Mouse (Mus musculus) granulocyte monocyte progenitor cell, adult 5-6 weeks (primary cell): ENCODE measurements around the gene Tmem268. TPM values are rescaled to one million over a fixed set of nuclear protein-coding genes. Genes with fewer than 3 reads are reported as not detected.

Source experiments
- ATAC-seq: replicated peaks from 2 replicates; pipeline ENCODE4 v1.8.0; 2016; ENCODE audit warnings: mild to moderate bottlenecking, moderate TSS enrichment, inconsistent platforms; ENCODE audit not compliant: poor library complexity, severe bottlenecking
- total RNA-seq, 2 experiments: library from RNA; stranded (forward) in 1 of 2; stranded (reverse) in 1 of 2; fragments of 200-712, 200-1000 nt in 1 of 2; fragments of >200 nt in 1 of 2; fragmentation: Nextera tagmentation in 1 of 2; gene quantifications; 2 replicates each; pipeline ENCODE4 v1.2.3; 2014 to 2017

Tmem268 gene
- total RNA-seq (2014; fragmentation: Nextera tagmentation) (6.5 and 6.6 TPM in 2 replicates), total RNA-seq (2017) (14.6 and 16.7 TPM in 2 replicates)

DNA sequence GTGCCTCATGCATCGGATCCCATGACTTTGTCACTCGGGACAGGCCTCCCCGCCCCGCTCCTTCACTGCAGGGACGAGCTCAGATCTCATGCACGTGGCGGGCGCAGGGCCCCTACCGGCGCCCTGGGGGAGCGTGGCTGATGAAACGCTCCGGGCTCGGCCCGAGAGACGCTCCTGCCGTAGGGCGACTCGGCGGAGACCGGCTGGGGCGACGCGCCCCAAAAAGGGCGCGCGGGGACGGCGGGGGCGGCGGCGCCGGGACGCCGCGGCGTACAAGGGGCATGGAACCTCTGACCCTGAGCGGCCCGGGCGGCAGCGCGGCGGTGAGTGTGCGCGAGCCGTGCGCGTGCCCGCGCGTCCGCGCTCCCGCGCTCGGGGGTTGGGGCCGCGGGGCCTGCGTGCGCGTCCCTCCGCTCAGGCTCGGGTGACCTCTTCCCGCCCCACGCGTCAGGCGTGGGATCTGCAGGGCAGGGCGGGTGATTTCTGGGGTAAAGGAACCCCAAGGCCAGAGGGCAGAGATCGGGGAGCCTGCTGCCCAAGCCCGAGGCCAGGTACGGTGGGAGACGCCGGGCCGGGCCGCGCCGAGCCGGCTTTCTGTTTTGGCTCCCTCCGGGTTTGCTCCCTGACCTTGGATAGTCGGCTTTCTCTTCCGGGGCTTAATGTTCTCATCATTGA is at the start of gene Tmem268:
Tmem268 (plus strand) TSS at position 375 of the 675 bp plus-strand sequence.
- peak; percentile 11 for ATAC-seq

DNA sequence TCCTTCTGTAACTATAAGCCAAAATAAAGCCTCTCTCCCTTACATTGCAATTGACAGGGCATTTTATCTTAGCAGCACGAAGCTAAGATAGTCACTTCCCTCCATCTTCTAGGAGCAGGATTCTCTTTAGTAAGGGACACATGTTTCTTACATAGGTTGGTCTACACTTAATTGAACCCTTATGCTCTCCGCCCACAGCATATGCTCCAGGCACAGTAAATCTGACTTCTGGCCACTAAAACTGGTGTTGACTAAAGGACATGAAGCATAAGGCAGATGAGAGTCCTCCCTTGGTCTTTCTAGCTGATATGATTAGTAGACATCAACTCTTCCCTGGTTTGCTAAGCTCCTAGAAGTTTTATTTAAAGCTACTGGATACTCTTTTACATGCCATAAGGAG is 45.7 kb upstream of the Tmem268 start:
- ATAC-seq: no peak

DNA sequence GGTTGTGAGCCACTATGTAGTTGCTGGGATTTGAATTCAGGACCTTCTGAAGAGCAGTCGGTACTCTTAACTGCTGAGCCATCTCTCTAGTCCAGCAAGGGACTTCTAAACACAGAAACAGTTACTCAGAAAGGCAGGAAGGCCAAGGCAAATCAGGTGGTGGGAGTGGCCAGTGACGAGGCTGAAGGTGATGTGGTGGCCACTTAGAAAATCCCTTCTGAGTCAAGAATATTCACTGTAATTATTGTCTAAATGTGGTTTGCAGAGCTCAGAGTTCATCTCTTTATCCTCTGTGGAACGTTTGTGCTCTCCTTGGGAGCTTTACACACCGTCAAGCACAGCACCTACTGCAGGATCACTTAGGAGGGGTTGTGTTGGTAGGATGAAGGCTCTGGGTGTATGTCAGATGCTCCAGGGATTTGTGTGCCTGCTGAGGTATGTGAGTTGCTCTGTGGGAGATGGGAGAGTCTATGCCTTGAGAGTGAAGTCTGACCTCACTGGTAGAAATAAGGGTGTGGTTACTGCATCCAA is 44.1 kb upstream of the Tmem268 start:
- ATAC-seq: no peak

- ATAC-seq: peak; percentile 34
Measured at GRCm38 (mm10) chr4:63515021-63515420, 43.6 kb upstream of the Tmem268 start.

- no peak for ATAC-seq
Measured at GRCm38 (mm10) chr4:63521813-63522419, 36.7 kb upstream of the Tmem268 start.

- ATAC-seq: no peak
Measured at GRCm38 (mm10) chr4:63525514-63525913, 33.1 kb upstream of the Tmem268 start.

DNA sequence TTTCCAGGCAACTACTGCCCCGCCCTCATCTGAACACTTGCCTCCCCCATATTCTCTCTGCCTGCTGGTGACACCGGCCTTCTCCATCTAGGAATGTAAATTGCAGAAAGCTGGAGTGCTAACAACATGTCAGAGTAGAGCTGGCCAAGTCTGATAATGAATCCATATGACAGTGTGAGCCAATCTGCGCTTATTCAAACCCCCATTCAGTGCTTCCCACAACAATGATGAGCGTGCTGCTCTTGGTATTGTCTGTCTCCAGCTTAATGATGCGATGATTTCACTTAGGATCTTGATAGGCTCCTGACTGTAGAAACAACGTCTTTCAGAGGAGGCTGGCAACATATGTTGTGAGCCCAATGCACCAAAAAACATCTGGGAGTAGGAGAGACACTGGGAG is 29.6 kb upstream of the Tmem268 start:
- no peak for ATAC-seq

DNA sequence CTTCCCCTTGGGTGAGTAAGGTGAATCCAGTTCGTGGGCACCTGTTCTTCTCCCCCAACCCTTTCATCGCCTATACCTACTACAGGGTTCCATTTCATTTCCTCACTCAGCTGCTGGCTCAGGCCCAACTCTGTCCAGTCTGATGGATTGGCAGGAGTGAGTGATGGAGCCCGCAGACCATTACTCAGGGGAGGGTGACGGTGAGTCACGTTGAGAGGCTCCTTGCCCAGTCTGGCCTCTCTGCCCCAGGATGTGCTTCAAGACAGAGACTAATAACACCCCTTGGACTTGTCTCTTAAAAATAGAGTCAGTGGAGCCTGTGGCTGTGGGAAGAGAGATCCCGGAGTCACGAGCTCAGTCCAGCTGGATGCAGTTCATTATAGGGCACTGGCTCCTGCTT is 28.2 kb upstream of the Tmem268 start:
- ATAC-seq: no peak

- ATAC-seq: no peak
Measured at GRCm38 (mm10) chr4:63537602-63538001, 21.0 kb upstream of the Tmem268 start.

- ATAC-seq: no peak
Measured at GRCm38 (mm10) chr4:63542209-63542608, 16.4 kb upstream of the Tmem268 start.

DNA sequence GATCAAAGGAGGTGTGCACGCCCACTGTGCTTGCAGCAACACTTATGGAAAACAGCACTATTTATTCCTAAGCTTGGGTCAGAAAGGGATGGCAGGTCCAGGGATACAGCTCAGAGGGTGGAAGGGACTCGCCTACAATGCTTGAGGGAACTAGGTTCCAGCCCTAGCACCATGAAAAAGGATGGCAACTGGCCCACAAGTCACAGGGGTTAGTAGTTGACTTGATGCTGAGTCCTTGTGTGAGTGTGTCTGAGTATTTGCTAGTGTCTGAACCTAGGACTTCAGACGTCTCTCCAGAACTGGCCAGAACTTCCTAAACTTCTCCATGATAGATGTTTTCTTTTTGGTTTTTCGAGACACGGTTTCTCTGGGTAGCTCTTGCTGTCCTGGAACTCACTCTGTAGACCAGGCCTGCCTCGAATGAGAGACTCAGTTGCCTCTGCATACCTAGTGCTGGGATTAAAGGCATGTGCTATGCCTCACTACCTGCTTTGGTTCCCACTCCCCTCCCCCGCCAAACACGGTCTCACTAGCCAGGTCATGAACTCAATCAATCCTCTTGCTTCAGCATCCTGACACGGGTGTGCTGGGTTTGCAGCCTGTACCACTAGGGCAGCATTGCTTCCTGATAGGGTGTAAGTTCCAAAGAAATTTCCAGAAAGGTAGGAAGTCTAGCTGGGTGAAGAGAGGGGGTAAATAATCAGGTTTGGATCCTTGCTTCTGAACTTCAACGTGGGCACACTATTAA is 14.7 kb upstream of the Tmem268 start:
- peak; percentile 30 for ATAC-seq

DNA sequence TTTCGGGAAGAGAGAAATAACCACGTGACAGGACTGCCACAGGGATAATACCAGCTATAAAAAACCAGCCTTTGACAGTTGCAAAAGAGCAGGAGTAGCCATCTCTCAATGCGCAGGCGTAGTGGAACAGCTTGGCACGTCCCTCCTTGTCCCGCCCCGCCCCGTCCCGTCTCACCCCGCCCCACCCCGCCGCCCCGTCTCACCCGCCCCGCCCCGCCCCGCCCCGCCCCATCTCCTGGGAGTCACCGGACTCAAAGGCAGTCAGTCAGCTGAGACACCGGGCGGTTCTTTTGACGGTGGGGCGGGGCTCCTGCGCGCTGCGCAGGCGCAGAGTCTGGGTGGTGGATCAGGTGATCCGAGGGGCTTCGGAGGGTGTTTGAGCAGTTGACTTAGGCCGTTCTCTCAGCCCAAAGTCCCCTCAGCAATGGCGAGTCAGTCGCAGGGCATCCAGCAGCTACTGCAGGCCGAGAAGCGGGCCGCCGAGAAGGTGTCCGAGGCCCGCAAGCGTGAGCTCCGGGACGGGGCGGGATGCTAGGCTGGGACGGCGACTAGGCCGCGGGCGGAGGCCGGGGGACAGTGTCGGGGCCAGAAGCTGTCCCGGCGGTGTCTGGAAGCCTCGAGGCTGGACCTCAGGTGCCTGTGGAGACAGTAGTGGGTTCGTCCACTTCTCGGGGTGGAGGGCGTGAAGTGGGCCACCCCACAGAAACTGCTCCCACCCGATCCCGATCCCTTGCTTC is 13.9 kb upstream of the Tmem268 start, which contains the start of gene Atp6v1g1:
Atp6v1g1 (plus strand) TSS at position 279 of the 737 bp plus-strand sequence.
- ATAC-seq: peak; percentile 89

- peak; percentile 18; the same call in 1 of the 2 replicates for ATAC-seq
Measured at GRCm38 (mm10) chr4:63545231-63545958, 13.2 kb upstream of the Tmem268 start.

GRCm38 (mm10) chr4:63546441-63547055 is 12.0 kb upstream of the Tmem268 start:
- no peak for ATAC-seq

DNA sequence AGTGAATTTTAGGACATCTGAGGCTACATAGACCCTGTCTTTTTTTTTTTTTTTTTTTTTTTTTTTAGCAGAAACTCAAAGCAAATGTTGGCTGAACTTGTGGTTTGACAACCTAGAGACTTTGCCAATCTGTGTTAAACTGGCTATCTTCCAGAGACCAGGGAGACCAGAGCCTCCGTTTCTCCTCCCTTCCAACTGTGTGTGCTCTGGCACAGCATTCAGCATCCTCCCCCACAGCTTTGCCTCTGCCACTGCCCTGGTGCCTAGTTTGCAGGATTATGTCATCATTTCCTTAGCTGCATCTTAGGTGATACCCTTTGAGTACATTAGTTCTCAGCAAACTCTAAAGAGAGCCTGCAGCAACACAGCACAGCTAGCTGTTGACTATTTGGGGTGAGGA is 10.8 kb upstream of the Tmem268 start:
- ATAC-seq: no peak

DNA sequence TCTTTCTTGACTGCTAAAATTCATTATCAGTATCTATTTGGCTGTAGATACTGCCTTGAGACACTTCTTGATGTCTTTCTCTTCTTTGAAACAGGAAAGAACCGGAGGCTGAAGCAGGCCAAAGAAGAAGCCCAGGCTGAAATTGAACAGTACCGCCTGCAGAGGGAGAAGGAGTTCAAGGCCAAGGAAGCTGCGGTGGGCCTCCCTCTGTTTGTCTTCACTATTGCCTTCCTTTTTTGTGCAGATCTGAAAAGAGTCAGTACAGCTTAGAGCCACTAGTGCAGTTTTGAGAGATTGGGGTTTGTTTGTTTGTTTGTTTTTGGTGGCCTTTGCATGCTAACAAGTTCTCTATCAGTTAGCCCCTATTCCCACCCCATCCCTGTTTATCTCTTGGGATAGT is 10.1 kb upstream of the Tmem268 start:
- ATAC-seq: no peak

DNA sequence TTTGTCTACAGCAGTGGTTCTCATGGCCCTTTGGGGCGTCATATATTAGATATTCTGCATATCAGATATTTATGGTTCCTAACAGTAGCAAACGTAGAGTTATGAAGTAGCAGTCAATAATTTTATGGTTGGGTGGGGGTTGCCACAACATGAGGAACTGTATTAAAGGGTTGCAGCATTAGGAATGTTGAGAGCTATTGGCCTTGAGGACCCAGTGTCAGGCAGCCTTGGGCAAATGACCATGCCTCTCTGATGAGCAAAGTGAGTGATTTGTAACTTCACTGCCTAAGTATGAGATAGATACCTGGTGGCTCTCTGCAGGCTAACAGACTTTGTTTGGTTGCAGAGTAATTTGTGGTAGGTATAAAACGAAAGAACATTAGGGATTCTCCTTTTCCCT is 7.7 kb upstream of the Tmem268 start:
- no peak for ATAC-seq

DNA sequence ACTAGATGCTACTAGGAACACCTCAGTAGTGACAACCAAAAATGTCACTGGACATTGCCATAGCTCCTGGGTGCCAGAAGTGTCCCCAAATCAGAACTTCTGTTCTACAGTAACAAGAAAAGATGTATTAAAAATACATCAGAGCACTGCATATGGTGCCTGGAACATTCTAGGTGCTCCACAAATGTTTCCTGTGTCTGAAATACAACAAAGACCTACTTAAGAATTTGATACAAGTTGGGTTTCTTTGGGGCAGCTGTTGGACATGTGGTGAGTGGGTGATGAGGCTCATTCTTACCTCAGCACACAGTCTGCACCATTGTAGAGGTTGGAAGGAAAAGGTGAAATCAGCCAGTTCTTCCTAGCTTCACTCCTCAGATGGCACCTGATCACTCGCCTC is 5.7 kb upstream of the Tmem268 start:
- ATAC-seq: no peak
